Mouse (Mus musculus) Muller cell, postnatal 12 days (primary cell): ENCODE measurements around the gene Arfgap3.
"Not testable (repeated sequence)": the region's sequence is repeated elsewhere in the genome, so short reads cannot be mapped to it uniquely, and the experiment has no call there.

ENCODE experiments used
- DNase-seq: peaks from one replicate; pipeline ENCODE4 v3.0.0-alpha.2; 2015; ENCODE audit errors: inconsistent ontology term

The Arfgap3 gene

GRCm38 (mm10) chr15:83349954-83350711 lies at the start of gene Arfgap3:
Gene Arfgap3 (minus strand): TSS chr15:83350247.
- peak; percentile 96 for DNase-seq

- DNase-seq = no peak
Observed at GRCm38 (mm10) chr15:83392722-83393121, 42.7 kb upstream of the Arfgap3 start.

GRCm38 (mm10) chr15:83387911-83388310 lies 37.9 kb upstream of the Arfgap3 start:
- no peak for DNase-seq

- no peak for DNase-seq
Observed at GRCm38 (mm10) chr15:83383633-83384032, 33.6 kb upstream of the Arfgap3 start.

- no peak for DNase-seq
Observed at GRCm38 (mm10) chr15:83383136-83383535, 33.1 kb upstream of the Arfgap3 start.

GRCm38 (mm10) chr15:83382467-83382866 lies 32.4 kb upstream of the Arfgap3 start:
- no peak for DNase-seq

- DNase-seq = no peak
Observed at GRCm38 (mm10) chr15:83377153-83377552, 27.1 kb upstream of the Arfgap3 start.

GRCm38 (mm10) chr15:83375136-83375535 lies 25.1 kb upstream of the Arfgap3 start:
- peak; percentile 40 for DNase-seq

GRCm38 (mm10) chr15:83374076-83374475 lies 24.0 kb upstream of the Arfgap3 start:
- no peak for DNase-seq

- not testable (repeated sequence) for DNase-seq
Observed at GRCm38 (mm10) chr15:83368702-83369101, 18.7 kb upstream of the Arfgap3 start.

GRCm38 (mm10) chr15:83368261-83368660 lies 18.2 kb upstream of the Arfgap3 start:
- no peak for DNase-seq

- peak; percentile 65 for DNase-seq
Observed at GRCm38 (mm10) chr15:83366933-83367552, 17.0 kb upstream of the Arfgap3 start.

GRCm38 (mm10) chr15:83365697-83366096 lies 15.7 kb upstream of the Arfgap3 start:
- DNase-seq = no peak

- DNase-seq = no peak
Observed at GRCm38 (mm10) chr15:83364194-83364593, 14.1 kb upstream of the Arfgap3 start.

- not testable (repeated sequence) for DNase-seq
Observed at GRCm38 (mm10) chr15:83362813-83363212, 12.8 kb upstream of the Arfgap3 start.

- not testable (repeated sequence) for DNase-seq
Observed at GRCm38 (mm10) chr15:83360899-83361298, 10.9 kb upstream of the Arfgap3 start.

- no peak for DNase-seq
Observed at GRCm38 (mm10) chr15:83360140-83360539, 10.1 kb upstream of the Arfgap3 start.

- DNase-seq = no peak
Observed at GRCm38 (mm10) chr15:83358476-83358875, 8.4 kb upstream of the Arfgap3 start.

GRCm38 (mm10) chr15:83351546-83351945 lies 1.5 kb upstream of the Arfgap3 start:
- no peak for DNase-seq

- DNase-seq = no peak
Observed at GRCm38 (mm10) chr15:83350859-83351258, 812 bp upstream of the Arfgap3 start.

GRCm38 (mm10) chr15:83349225-83349953 lies 658 bp downstream of the Arfgap3 start:
- DNase-seq = peak; percentile 16

- DNase-seq = no peak
Observed at GRCm38 (mm10) chr15:83348747-83349146, 1.3 kb downstream of the Arfgap3 start.
